Mouse (Mus musculus): Measurements from ENCODE around the gene Nrxn3.

Gene Nrxn3

DNA sequence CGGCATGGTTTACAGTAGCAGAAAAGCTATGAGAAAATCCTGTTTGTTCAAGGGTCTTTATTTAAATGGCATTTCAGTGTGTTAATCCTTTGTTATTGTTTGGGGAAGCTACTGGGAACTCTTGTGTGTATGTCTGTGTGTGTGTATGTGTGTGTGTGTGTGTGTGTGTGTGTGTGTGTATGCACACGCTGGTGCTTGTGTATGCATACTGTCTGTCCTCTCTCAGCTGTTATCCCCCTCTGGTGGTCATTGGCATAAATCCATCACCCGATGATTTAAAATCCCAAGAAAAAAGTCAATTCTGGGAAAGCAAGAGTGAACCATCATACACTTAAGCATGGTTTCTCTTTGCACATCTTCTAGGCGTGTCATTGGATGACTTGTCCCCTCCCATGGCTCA lies 264.4 kb downstream of the Nrxn3 start:
- in situ Hi-C loops (cut with MboI; ENCODE audit: low pct_unique_long_range_greater_than_20kb in 1 of 2, low sequenced_read_pairs in 2 of 2, unreplicated experiment in 1 of 2) = no loop called here

DNA sequence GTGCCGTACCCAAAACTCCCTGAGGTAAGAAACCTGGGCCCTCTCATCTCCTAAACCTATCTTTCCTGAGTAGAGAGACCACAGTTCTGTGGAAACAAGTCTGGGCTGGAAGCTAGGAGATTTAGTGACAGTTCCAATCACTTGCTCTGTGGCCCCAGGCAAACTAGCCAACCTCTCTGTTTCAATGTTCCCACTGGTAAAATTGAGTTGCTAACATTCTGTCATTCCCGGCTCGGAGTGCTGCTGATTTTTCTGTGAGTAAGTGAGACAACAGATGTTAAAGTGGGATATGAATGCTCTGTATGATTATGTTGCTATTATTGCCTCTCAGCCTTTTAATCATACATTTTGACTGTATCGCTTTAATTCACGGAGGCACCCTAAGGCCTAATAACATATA lies 268.1 kb downstream of the Nrxn3 start:
- in situ Hi-C loops (cut with MboI; ENCODE audit: low pct_unique_long_range_greater_than_20kb in 1 of 2, low sequenced_read_pairs in 2 of 2, unreplicated experiment in 1 of 2) = no loop called here

DNA sequence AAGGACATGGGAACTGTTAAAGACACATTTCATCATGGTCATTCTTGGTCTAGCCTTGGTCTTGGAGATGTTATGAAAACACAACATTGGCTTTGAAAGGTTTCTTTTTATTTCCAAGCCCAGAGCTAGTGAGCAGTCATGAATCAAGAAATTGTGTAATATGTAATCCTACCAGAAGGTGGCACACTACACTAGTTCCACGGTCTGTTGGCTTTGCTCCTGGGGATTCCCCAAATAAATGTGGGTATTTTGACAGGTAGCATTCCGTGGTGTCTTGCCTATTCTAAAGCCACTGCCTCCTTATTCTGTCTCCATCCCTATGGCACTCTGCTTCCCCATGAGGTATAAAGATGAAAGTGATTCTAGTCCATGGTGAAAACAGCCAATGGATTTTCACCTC lies 269.5 kb downstream of the Nrxn3 start:
- in situ Hi-C loops (cut with MboI; ENCODE audit: low pct_unique_long_range_greater_than_20kb in 1 of 2, low sequenced_read_pairs in 2 of 2, unreplicated experiment in 1 of 2) = no loop called here

DNA sequence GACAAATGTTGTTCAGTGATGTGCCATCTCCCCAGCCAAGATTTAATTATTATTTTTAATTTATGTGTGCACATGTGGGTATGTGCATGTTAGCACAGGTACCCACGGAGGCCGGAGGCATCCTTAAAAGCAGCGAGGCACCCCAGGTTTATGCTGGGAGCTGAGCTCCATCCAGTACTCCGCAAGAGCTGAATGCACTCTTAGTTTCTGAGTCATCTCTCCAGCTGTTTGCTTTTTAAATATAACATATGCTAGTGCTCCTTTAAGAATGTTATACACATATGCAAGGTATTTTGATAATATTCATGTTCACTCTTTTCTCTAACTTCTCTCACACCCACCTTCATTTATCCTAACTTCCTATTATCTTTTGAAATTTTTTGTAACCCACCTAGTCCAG lies 271.1 kb downstream of the Nrxn3 start:
- in situ Hi-C loops (cut with MboI; ENCODE audit: low pct_unique_long_range_greater_than_20kb in 1 of 2, low sequenced_read_pairs in 2 of 2, unreplicated experiment in 1 of 2) = no loop called here

DNA sequence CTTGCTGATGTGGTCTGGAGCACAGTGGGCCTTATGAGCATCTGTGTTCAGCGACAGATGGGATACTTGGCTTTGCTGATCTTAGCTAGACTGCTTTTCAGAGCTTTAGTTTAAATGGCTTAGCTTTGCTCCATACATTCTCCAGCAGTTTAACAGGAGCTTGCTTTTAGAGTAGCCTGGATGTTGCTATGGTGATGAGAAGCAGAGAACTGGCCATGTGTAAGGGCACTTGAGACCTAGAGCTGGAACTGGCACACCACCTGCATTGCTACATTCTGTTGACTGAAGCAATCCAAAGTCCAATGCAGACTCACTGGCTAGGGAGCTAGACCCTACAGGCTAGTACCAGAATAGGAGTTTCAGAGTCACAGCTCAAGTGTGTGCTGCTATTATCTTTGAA lies 293.8 kb downstream of the Nrxn3 start:
- in situ Hi-C loops (cut with MboI; ENCODE audit: low pct_unique_long_range_greater_than_20kb in 1 of 2, low sequenced_read_pairs in 2 of 2, unreplicated experiment in 1 of 2) = no loop called here

DNA sequence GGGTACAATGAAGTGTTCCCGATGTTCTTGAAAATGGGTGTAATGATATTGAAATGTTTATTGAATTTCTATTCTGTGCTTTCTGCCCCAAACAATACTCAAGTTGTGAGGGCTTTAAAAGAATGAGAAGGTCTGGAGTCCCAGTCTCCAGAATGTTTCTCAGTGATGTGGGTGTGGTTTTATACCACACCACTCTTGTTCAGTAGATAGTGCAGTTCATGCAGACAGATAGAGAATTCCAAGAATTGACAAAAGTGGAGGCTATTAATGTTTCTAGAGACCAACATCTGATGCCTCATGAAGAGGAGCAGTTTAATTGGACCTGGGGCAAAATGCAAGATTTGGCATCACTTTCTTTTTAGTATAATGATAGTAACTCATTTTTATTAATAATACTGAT lies 302.5 kb downstream of the Nrxn3 start:
- in situ Hi-C loops (cut with MboI; ENCODE audit: low pct_unique_long_range_greater_than_20kb in 1 of 2, low sequenced_read_pairs in 2 of 2, unreplicated experiment in 1 of 2) = no loop called here

DNA sequence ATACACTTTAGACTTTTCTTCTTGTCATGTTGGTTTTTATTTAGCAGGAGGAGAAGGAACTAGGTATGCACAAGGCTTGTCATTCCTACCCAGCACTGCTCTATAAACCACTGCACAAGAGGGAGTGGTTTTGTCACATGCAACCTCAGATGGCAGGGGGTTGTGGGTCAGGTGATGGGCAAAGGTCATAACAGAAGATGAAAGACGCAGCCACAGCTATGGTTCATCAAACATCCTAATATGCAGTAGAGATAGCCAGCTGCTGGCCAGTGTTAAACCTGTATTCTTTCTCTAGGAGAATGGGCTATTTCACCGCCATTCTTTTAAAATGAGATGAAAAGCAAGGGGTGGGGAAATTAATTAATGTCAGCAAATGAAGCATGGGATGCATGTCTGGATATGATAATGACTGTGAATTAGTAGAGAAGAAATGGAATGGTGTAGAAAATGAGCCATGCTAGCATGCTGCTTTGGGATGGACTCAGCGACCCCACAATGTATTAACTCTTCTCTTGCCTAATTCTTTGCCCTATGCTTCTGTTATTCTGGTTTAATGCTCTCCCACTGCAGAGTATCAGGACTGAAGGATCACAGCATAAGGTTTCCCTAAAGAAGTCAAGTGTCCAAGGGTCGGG lies 313.4 kb downstream of the Nrxn3 start:
- in situ Hi-C loops (cut with MboI; ENCODE audit: low pct_unique_long_range_greater_than_20kb in 1 of 2, low sequenced_read_pairs in 2 of 2, unreplicated experiment in 1 of 2) = no loop called here

DNA sequence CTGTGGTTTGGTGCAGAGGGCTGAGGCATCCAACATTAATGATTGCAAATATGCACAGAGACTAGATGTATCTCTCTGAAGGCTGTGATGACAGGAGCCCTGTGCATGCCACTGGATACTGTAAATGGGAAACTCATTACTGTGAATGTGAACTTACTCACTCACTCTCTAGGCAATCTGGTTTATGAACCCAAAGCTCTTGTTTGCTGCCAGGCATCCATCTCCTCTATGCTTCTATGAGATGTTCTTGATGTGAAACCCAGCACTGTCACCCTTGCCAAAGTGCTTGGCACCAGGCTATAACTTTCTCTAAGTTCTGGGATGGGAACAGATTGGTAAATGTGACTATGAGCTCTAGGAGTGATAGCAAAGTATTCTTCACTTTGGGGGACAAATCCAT lies 317.5 kb downstream of the Nrxn3 start:
- in situ Hi-C loops (cut with MboI; ENCODE audit: low pct_unique_long_range_greater_than_20kb in 1 of 2, low sequenced_read_pairs in 2 of 2, unreplicated experiment in 1 of 2) = no loop called here

DNA sequence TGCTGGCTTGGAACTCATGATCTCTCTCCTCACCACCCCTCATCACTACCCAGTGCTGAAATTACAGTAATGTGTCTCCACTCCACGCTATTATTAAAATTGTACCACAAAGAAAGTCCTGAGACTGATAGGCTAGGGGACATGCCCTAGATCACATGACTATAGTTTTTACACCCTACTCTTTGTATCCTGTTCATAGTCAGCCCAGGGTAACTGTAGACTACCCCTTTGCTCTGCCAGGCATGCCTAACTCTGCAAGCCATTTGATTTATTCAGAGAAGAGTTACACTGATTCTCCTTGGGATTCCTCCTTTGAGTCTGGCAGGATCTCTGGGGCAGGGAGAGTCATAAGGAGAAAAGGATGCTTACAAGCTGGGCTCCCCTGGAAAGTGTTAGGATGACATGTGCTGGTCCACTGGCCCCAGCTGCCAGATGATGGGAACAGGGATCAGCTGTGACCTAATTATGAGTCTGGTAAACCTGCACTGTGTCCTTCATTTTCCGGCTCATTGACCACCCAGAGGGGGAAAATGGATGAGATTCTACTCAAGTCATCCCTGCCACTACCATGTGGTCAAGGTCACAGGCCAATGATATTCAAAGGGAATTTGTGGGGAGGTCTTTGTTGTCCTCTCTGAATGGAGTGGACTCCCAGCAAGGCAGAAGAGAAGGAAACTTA lies 318.9 kb downstream of the Nrxn3 start:
- in situ Hi-C loops (cut with MboI; ENCODE audit: low pct_unique_long_range_greater_than_20kb in 1 of 2, low sequenced_read_pairs in 2 of 2, unreplicated experiment in 1 of 2) = no loop called here

DNA sequence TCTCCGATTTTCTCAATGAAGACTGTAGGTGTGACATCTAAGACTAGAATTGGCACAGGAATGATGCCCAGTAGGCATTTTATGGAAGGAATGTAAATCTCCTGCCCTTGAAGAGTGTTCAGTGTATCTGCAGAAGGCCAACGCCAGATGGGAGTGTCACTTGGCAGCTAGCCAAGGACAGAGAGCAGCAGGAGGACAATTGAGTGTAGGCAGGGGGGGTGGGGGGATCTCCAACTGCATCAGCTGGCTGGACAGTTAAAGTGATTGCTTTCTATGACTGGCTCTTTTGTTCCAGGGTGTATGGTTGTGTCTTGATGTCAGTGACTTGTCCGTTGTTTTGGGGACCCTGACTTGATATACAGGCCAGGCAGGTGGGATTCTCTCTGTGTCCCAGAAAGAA lies 326.6 kb downstream of the Nrxn3 start:
- in situ Hi-C loops (cut with MboI; ENCODE audit: low pct_unique_long_range_greater_than_20kb in 1 of 2, low sequenced_read_pairs in 2 of 2, unreplicated experiment in 1 of 2) = no loop called here

DNA sequence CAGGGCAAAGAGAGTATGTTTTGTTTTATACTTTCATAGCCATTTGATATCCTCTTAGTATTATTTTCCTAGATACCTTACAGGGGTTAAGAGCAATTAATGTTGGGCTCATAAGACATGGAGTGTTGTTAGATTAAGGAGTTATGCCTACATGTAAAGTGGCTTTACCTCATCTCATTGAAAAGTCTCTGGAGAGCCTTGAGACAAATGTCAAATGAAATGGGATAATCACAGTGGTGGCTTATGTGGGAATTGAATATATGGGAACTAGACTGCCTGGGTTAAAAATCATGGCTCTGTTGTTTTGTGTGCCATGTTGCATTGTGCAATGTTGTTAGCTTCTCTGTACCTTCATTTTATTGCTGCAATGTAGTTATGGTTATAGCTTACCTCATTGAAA lies 327.0 kb downstream of the Nrxn3 start:
- in situ Hi-C loops (cut with MboI; ENCODE audit: low pct_unique_long_range_greater_than_20kb in 1 of 2, low sequenced_read_pairs in 2 of 2, unreplicated experiment in 1 of 2) = no loop called here

DNA sequence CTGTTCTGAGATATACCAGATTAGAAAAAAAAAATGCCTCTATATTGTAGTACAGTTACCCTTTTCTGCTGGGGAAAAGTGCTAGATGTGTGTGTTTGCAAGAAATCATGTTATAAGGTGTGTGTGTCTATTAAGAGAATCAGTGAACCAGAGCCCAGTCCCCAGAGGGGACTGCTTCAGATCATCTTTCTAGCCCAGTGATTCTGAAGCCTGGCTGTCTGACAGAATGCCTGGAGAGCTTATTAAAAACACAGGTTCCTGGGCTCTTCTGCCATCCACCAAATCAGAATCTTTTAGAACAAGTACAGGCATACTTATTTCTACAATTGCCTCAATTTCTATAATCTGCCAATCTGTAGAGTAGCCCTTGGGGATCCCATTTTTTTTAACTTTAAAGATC lies 349.8 kb downstream of the Nrxn3 start:
- in situ Hi-C loops (cut with MboI; ENCODE audit: low pct_unique_long_range_greater_than_20kb in 1 of 2, low sequenced_read_pairs in 2 of 2, unreplicated experiment in 1 of 2) = no loop called here

DNA sequence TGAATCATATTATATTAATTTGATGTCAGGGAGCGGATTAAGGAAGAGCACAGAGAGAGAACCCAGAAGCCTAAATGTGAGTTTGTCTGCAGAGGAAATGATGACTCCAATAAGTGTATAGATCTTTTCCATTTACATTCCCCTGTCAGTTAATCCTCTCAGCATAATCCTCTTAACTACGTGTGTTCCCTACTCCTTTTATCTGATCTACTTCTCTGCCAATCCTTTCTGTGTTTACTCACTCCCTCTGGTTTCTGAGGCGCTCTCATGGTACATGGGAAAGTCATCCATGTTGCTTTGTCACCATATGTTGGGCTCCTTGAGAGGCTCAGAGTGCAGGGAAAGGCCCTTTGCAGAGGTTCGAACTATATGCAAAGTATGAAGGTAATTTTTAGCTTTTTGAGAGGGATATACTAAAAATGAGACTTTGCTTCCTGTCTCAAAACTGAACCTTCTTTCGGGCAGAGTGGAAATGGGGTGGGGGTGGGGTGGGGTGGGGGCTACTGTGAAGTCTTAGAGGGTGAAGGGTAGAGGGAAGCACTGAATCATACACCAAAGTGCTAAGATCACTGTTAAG lies 350.6 kb downstream of the Nrxn3 start:
- in situ Hi-C loops (cut with MboI; ENCODE audit: low pct_unique_long_range_greater_than_20kb in 1 of 2, low sequenced_read_pairs in 2 of 2, unreplicated experiment in 1 of 2) = no loop called here

DNA sequence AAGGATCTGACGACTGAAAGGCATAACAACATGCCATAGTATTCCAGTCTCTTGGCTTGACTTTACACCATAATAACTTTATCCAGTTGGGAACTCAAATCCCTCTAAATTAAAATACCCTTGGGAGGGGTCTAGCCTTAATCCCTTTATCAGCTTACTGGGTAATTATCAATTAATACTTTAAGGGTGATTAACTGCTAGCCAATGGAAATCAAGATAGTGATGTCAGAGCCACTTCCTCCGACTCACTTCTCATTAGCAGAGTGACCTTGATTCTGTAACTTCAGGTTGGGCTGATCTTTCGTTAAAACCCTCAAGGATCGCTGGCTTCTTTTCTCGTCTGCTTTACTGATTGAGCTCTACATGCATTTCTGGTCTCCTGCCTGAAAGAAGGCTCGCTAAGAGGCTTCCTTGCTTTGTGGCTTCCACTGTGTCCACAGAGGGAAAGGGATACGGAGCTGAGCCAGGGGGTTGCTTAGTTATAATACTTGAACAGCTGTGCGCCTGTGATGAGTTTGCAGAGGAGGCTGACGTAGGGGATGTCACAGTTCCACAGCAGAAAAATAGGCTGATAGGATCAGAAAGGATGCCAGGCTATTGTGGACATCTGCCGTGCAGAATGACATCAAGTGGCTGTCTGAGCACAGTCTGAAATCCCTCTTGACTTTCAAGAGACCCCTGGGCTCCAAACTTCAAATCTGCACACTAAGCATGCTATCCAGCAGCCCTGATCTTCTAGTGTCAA lies 352.0 kb downstream of the Nrxn3 start:
- in situ Hi-C loops (cut with MboI; ENCODE audit: low pct_unique_long_range_greater_than_20kb in 1 of 2, low sequenced_read_pairs in 2 of 2, unreplicated experiment in 1 of 2) = no loop called here

DNA sequence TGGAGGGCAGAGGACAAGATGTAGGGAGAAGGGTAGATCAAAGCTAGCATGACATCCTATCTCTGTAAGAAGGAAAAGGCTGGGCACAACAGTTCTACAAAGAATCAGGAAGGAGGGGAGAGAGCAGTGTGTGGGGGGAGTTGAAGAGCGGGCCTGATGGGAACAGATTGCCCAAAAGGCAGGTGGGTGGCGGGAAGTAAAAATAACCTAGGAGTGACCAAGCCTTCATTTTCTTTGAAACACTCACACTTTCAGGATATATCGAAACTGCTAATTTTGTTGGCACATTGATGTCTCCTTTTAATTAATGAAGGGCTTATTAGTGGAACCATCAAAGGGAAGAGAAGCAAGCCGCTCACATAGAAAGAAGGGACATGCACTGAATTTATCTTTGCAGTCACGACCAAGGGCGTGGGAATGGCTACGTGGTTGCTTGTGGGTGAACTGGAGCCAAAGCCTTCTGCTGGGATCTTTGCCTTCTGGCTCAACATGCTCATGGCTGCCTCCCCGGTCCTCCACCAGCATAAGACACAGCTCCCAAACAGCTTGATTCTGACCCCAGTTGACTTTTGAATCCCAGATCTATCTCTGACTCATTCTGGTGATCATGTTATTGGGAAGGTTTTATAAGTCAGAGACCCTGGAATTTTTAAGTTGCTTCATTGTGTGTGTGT lies 371.3 kb downstream of the Nrxn3 start:
- in situ Hi-C loops (cut with MboI; ENCODE audit: low pct_unique_long_range_greater_than_20kb in 1 of 2, low sequenced_read_pairs in 2 of 2, unreplicated experiment in 1 of 2) = no loop called here

DNA sequence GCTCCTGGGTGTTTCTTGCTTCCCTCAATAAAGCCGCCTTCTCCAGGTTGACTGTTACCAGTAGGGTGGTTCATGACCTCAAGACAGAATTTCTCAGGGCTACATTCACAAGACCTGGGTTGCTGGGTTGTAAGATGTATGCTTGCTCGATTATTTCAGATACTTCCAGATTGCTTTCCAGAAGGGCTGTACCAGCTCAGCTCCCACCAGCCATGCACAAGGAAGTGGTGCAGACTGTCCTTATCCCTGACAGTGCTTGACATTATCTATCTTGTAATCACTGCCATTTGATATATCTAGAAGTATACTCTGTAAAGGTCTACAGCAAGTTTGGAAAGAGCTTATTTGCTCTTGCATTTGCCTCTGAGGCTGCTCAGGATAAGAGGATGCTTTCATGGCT lies 374.9 kb downstream of the Nrxn3 start:
- in situ Hi-C loops (cut with MboI; ENCODE audit: low pct_unique_long_range_greater_than_20kb in 1 of 2, low sequenced_read_pairs in 2 of 2, unreplicated experiment in 1 of 2) = no loop called here

DNA sequence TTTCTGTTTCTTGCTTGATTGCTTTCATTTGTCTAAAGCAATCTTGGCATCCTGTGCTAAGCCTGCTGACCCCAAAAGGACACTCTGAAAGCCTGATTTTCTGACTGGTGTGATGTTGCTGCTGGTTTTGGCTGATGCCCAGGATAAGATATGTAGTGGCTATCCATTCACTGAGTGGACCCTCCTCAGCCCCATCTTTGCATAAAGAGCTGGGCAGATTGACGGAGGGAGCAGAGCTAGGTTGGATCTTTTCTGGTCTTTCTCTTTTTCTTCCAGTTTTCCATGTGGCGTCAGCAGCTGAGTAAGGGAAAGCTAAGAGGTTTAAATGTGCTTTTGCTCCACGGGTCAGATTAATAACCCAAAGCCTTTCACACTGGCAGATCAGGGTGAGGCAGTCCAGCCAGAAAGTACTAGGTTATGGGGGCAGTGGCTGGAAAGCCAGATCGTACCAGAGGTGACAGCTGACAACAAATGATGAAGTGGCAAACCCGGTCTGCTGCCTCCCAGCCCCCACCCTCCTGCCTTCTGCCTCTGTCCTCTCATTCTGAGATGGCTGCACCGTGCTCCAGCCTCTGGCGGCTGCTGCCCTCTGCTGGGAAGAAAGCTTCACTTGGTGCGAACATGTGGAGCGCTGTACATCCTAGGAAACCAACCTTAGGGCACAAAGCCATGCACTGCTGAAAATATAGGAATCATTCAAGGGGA lies 383.5 kb downstream of the Nrxn3 start:
- in situ Hi-C loops (cut with MboI; ENCODE audit: low pct_unique_long_range_greater_than_20kb in 1 of 2, low sequenced_read_pairs in 2 of 2, unreplicated experiment in 1 of 2) = no loop called here

DNA sequence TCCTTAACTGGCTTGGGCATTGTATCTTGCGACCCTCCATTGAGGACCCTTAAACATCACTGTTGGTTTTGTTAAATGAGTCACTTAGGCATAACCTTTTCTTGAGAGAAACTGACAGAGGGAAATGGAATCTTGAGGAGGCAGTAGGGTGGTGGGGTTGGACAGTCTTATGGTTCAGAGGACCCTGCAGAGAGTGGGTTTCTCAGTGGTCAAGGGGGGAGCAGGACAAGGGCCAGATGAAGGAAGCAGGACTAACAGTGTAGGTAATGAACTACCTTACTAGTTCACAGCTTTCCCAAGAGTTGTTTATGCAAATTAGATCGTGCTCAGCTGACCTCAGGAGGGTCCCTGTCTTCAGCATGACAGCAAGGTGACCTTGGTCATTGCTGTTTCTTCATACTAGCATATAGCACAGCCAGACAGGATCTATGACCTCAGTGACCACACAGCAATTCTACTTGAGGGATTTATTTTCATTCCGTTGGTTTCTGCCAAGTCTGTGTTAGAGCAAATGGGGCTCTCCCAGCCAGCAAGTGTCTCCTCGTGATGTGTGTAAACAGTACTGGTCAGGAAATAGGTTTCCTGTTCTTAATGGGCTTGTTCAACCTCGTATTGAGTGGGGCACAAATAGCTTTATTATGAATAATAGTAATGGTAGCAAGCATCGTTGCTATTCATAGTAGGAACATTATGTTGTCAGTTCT lies 384.4 kb downstream of the Nrxn3 start:
- in situ Hi-C loops (cut with MboI; ENCODE audit: low pct_unique_long_range_greater_than_20kb in 1 of 2, low sequenced_read_pairs in 2 of 2, unreplicated experiment in 1 of 2) = no loop called here
